Mouse (Mus musculus): ENCODE measurements around the gene Sumo3. TPM values are rescaled to one million over a fixed set of nuclear protein-coding genes. Genes with fewer than 3 reads are reported as not detected.

The Sumo3 gene
- polyA plus RNA-seq, 1 experiment from 2014 or later: 82.3 TPM

- ATAC-seq (ENCODE audit: low read depth): no peak
- Histone ChIP-seq H3K27ac (ENCODE audit: low read length) (peak overlapping the region; percentile 13; the same call in 1 of the 2 replicates), H3K4me3 (ENCODE audit: low read depth, low read length) (no peak overlapping the region), H3K27me3 (ENCODE audit: control insufficient read depth, insufficient read depth, low read depth, low read length) (no peaks in the 10 kb centered on the region), H3K9ac (ENCODE audit: low read depth, low read length) (no peak overlapping the region), H3K36me3 (ENCODE audit: control insufficient read depth, insufficient read depth) (peaks cover 27% of the 10 kb centered on the region), H3K9me3 (replicated peaks; ENCODE audit: control insufficient read depth, low read length) (no peaks in the 10 kb centered on the region), H3K4me1 (ENCODE audit: control insufficient read depth, low read depth, low read length) (peaks cover 9% of the 10 kb centered on the region), H3K4me2 (ENCODE audit: low read depth, low read length) (no peak overlapping the region)
- WGBS (ENCODE audit: insufficient replicate concordance): 84% methylated on average over 9 of the region's 9 CpGs
Observed at GRCm38 (mm10) chr10:77616166-77616565, 10.3 kb downstream of the Sumo3 start.

- Histone ChIP-seq H3K9me3 (replicated peaks; ENCODE audit: control insufficient read depth, low read length) (no peaks in the 10 kb centered on the region), H3K9ac (ENCODE audit: low read depth, low read length) (no peak overlapping the region), H3K4me1 (ENCODE audit: control insufficient read depth, low read depth, low read length) (peaks cover 14% of the 10 kb centered on the region), H3K4me3 (ENCODE audit: low read depth, low read length) (no peak overlapping the region), H3K27ac (ENCODE audit: low read length) (peak overlapping the region; percentile 41; the same call in 1 of the 2 replicates), H3K4me2 (ENCODE audit: low read depth, low read length) (no peak overlapping the region), H3K36me3 (ENCODE audit: control insufficient read depth, insufficient read depth) (peaks cover 25% of the 10 kb centered on the region), H3K27me3 (ENCODE audit: control insufficient read depth, insufficient read depth, low read depth, low read length) (no peaks in the 10 kb centered on the region)
- ATAC-seq (ENCODE audit: low read depth): peak; percentile 45
- WGBS (ENCODE audit: insufficient replicate concordance): 77% methylated on average over 7 of the region's 7 CpGs
Observed at GRCm38 (mm10) chr10:77616926-77617325, 11.0 kb downstream of the Sumo3 start.

- Histone ChIP-seq H3K9ac (ENCODE audit: low read depth, low read length) (peak overlapping the region; percentile 65), H3K4me2 (ENCODE audit: low read depth, low read length) (peak overlapping the region; percentile 70), H3K9me3 (replicated peaks; ENCODE audit: control insufficient read depth, low read length) (no peaks in the 10 kb centered on the region), H3K36me3 (ENCODE audit: control insufficient read depth, insufficient read depth) (peaks cover 3% of the 10 kb centered on the region; the same call in 1 of the 2 replicates), H3K4me3 (ENCODE audit: low read depth, low read length) (peak overlapping the region; percentile 85), H3K4me1 (ENCODE audit: control insufficient read depth, low read depth, low read length) (peaks cover 34% of the 10 kb centered on the region), H3K27me3 (ENCODE audit: control insufficient read depth, insufficient read depth, low read depth, low read length) (no peaks in the 10 kb centered on the region), H3K27ac (ENCODE audit: low read length) (peak overlapping the region; percentile 93)
- 68% methylated on average over 8 of the region's 8 CpGs for WGBS (ENCODE audit: insufficient replicate concordance)
- ATAC-seq (ENCODE audit: low read depth): no peak
Observed at GRCm38 (mm10) chr10:77621546-77621945, 15.6 kb downstream of the Sumo3 start.

GRCm38 (mm10) chr10:77622055-77622988 lies 16.4 kb downstream of the Sumo3 start, which contains the start of gene Ube2g2:
Gene Ube2g2, plus strand, starts transcription at chr10:77622275.
- Histone ChIP-seq H3K9me3 (replicated peaks; ENCODE audit: control insufficient read depth, low read length) (no peaks in the 10 kb centered on the region), H3K4me2 (ENCODE audit: low read depth, low read length) (peak within 1 kb of the TSS; percentile 70), H3K27me3 (ENCODE audit: control insufficient read depth, insufficient read depth, low read depth, low read length) (no peaks in the 10 kb centered on the region), H3K4me1 (ENCODE audit: control insufficient read depth, low read depth, low read length) (peaks cover 36% of the 10 kb centered on the region), H3K4me3 (ENCODE audit: low read depth, low read length) (peak within 1 kb of the TSS; percentile 85), H3K36me3 (ENCODE audit: control insufficient read depth, insufficient read depth) (peaks cover 2% of the 10 kb centered on the region; the same call in 1 of the 2 replicates), H3K27ac (ENCODE audit: low read length) (peak within 1 kb of the TSS; percentile 93), H3K9ac (ENCODE audit: low read depth, low read length) (peak within 1 kb of the TSS; percentile 92)
- peak; percentile 94 for ATAC-seq (ENCODE audit: low read depth)
- under 1% methylated on average over 95 of the region's 96 CpGs for WGBS (ENCODE audit: insufficient replicate concordance)

- Histone ChIP-seq H3K36me3 (ENCODE audit: control insufficient read depth, insufficient read depth) (no peaks in the 10 kb centered on the region), H3K4me2 (ENCODE audit: low read depth, low read length) (peak overlapping the region; percentile 62), H3K27me3 (ENCODE audit: control insufficient read depth, insufficient read depth, low read depth, low read length) (no peaks in the 10 kb centered on the region), H3K27ac (ENCODE audit: low read length) (peak overlapping the region; percentile 93), H3K9ac (ENCODE audit: low read depth, low read length) (peak overlapping the region; percentile 92), H3K9me3 (replicated peaks; ENCODE audit: control insufficient read depth, low read length) (no peaks in the 10 kb centered on the region), H3K4me1 (ENCODE audit: control insufficient read depth, low read depth, low read length) (peaks cover 34% of the 10 kb centered on the region), H3K4me3 (ENCODE audit: low read depth, low read length) (peak overlapping the region; percentile 85)
- WGBS (ENCODE audit: insufficient replicate concordance): 11% methylated on average over 8 of the region's 8 CpGs
- no peak for ATAC-seq (ENCODE audit: low read depth)
Observed at GRCm38 (mm10) chr10:77623069-77623492, 17.2 kb downstream of the Sumo3 start.

- Histone ChIP-seq H3K27ac (ENCODE audit: low read length) (0 out of 2 replicates have a peak overlapping the region, but pooled peaks have one; percentile 13), H3K36me3 (ENCODE audit: control insufficient read depth, insufficient read depth) (no peaks in the 10 kb centered on the region)
Observed at GRCm38 (mm10) chr10:77623639-77624400, 17.9 kb downstream of the Sumo3 start.

GRCm38 (mm10) chr10:77624570-77624995 lies 18.7 kb downstream of the Sumo3 start:
- H3K9ac ChIP-seq (ENCODE audit: low read depth, low read length): no peak overlapping the region
- ATAC-seq (ENCODE audit: low read depth): no peak
- no peaks in the 10 kb centered on the region for H3K9me3 ChIP-seq (replicated peaks; ENCODE audit: control insufficient read depth, low read length)
- H3K4me2 ChIP-seq (ENCODE audit: low read depth, low read length): no peak overlapping the region
- 0 out of 2 replicates have a peak overlapping the region, but pooled peaks have one; percentile 13 for H3K27ac ChIP-seq (ENCODE audit: low read length)
- WGBS (ENCODE audit: insufficient replicate concordance): 68% methylated on average over 7 of the region's 7 CpGs
- no peaks in the 10 kb centered on the region for H3K36me3 ChIP-seq (ENCODE audit: control insufficient read depth, insufficient read depth)
- H3K4me3 ChIP-seq (ENCODE audit: low read depth, low read length): no peak overlapping the region
- H3K27me3 ChIP-seq (ENCODE audit: control insufficient read depth, insufficient read depth, low read depth, low read length): no peaks in the 10 kb centered on the region
- peaks cover 34% of the 10 kb centered on the region for H3K4me1 ChIP-seq (ENCODE audit: control insufficient read depth, low read depth, low read length)

More at GRCm38 (mm10) chr10:77623639-77624400, 17.9 kb downstream of the Sumo3 start:
- Histone ChIP-seq H3K4me3 (ENCODE audit: low read depth, low read length) (peak overlapping the region; percentile 85), H3K9ac (ENCODE audit: low read depth, low read length) (no peak overlapping the region; the same call in 1 of the 2 replicates), H3K4me1 (ENCODE audit: control insufficient read depth, low read depth, low read length) (peaks cover 34% of the 10 kb centered on the region), H3K27me3 (ENCODE audit: control insufficient read depth, insufficient read depth, low read depth, low read length) (no peaks in the 10 kb centered on the region), H3K4me2 (ENCODE audit: low read depth, low read length) (peak overlapping the region; percentile 62), H3K9me3 (replicated peaks; ENCODE audit: control insufficient read depth, low read length) (no peaks in the 10 kb centered on the region)
- no peak for ATAC-seq (ENCODE audit: low read depth)
- WGBS (ENCODE audit: insufficient replicate concordance): 78% methylated on average over 10 of the region's 10 CpGs

- Histone ChIP-seq H3K36me3 (ENCODE audit: control insufficient read depth, insufficient read depth) (no peaks in the 10 kb centered on the region), H3K4me1 (ENCODE audit: control insufficient read depth, low read depth, low read length) (peaks cover 37% of the 10 kb centered on the region), H3K27ac (ENCODE audit: low read length) (peak overlapping the region; percentile 23; the same call in 1 of the 2 replicates), H3K4me2 (ENCODE audit: low read depth, low read length) (no peak overlapping the region), H3K4me3 (ENCODE audit: low read depth, low read length) (no peak overlapping the region), H3K9ac (ENCODE audit: low read depth, low read length) (no peak overlapping the region), H3K27me3 (ENCODE audit: control insufficient read depth, insufficient read depth, low read depth, low read length) (no peaks in the 10 kb centered on the region), H3K9me3 (replicated peaks; ENCODE audit: control insufficient read depth, low read length) (no peaks in the 10 kb centered on the region)
- no peak for ATAC-seq (ENCODE audit: low read depth)
- 71% methylated on average over 7 of the region's 7 CpGs for WGBS (ENCODE audit: insufficient replicate concordance)
Observed at GRCm38 (mm10) chr10:77626036-77626435, 20.1 kb downstream of the Sumo3 start.
